Mouse (Mus musculus) olfactory bulb, adult 2 months (tissue): ENCODE results near the gene Pdcl2.

Experiments used
- CTCF ChIP-seq: fragments of 200-500 bp; IDR thresholded peaks from 2 replicates; pipeline ENCODE4 v1.5.1; 2012; ENCODE audit warnings: low read depth, mild to moderate bottlenecking, low read length, moderate library complexity; ENCODE audit not compliant: insufficient read depth
- POLR2A ChIP-seq: fragments of 200-500 bp; IDR thresholded peaks from 2 replicates; pipeline ENCODE4 v1.6.1; 2012; ENCODE audit warnings: mild to moderate bottlenecking, low read depth, low read length, moderate library complexity; ENCODE audit not compliant: insufficient read depth

DNA sequence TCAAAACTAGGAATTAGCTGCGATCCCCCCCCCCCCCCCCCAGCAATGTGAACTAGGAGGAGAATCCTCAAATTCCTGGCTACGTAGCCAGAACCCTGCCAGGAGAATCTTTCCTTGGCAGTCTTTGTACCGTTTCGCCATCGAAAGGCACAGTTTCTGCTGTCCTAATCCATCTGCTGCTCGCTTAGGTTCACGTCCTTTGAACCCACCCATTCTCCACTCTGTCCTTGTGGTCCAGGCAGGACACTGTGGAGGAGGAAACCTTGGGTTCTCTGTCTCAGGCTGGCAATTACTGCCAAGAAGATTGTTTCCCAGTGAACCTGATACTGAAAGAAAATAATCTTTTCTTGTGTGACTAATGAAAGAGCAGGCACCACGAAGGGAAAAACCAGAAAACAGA, 25.3 kb downstream of the Pdcl2 start:
- TF ChIP-seq CTCF (no peak), POLR2A (no peak)
